Mouse (Mus musculus): ENCODE data around the gene Strada.

- TF ChIP-seq CHD2 (IDR thresholded peaks at IDR 0.05; ENCODE audit: low read depth, low read length) (no peak), HCFC1 (IDR thresholded peaks at IDR 0.05; ENCODE audit: borderline replicate concordance, insufficient read depth, low read length) (no peak), ZNF384 (IDR thresholded peaks at IDR 0.05; ENCODE audit: low read depth, low read length) (no peak), ZC3H11A (IDR thresholded peaks at IDR 0.05; ENCODE audit: borderline replicate concordance, low read depth, low read length) (no peak), MAFK (IDR thresholded peaks at IDR 0.05; ENCODE audit: insufficient read depth, low read depth, low read length) (no peak)
Measured at GRCm38 (mm10) chr11:106194891-106195290, 7.1 kb downstream of the Strada start.
